Mouse (Mus musculus) cerebellum, adult (tissue): Measurements from ENCODE around the gene Pcdh9.
"Not testable (repeated sequence)": the region's sequence is repeated elsewhere in the genome, so short reads cannot be mapped to it uniquely, and the experiment has no call there.

ENCODE experiments used
- ATAC-seq: cut with Nextera tagmentation; 2 replicates; pipeline ENCODE4 v1.9.2; 2017; ENCODE audit warnings: mild to moderate bottlenecking, moderate library complexity, mixed read lengths; ENCODE audit not compliant: insufficient number of reproducible peaks, low FRiP score, low TSS enrichment

The Pcdh9 gene

GRCm38 (mm10) chr14:93240263-93240662, 650.2 kb downstream of the Pcdh9 start:
- ATAC-seq, result no peak

DNA sequence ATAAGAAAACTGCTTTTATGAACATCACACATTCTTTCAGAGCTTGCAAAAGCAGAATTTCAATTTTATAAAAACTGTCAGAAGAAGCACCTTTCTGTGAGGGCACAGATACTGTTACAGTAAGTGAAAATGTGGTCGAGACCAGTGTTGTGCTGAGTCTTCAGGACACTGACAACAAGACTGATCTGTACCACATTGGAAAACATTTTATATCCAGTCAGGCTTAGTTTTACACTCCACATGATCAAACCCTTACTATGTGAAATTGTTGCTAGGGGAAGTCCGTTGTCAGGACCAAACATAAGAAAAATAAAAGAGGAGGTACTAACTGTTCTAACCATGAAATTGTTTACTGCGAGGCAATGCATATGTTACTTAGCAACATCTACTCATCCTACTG, 656.1 kb downstream of the Pcdh9 start:
- no peak for ATAC-seq

DNA sequence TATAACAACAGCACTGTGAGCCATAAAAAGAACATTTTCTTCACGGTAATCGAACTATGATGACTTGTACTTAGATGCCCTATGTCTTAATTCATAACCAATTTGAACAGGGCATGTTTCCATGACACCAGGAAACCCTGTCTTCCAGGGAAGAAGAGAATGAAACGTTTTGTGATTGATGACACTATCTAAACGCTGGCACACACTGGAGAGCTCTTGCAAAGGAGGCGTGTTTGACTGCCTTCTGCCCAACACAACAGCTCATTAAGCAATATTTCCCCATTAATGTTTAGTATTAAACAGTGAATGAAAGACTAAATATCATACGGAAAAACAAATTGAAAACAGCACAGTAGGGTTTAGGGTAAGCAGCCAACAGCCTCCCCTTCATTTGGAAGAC, 656.9 kb downstream of the Pcdh9 start:
- ATAC-seq, result no peak

- ATAC-seq, result not testable (repeated sequence)
Observed at GRCm38 (mm10) chr14:93214846-93215245, 675.6 kb downstream of the Pcdh9 start.

DNA sequence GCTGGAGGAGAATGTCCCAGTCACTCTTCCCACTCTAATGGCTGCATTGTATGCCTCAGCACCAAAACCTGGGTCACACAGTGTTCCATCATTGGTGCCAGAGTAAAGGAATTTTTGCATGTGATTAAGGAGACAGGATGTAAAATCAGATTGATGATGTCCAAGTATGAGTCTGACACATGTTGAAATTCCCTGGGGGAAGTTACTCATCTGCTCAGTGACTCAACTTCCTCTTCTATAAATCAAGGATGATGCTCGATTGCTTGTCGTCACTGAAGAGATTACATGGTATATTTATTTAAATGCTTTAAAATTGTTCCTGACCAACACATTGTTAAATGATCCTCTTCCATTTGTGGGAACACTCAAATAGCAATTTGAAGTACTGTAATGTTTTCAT, 690.7 kb downstream of the Pcdh9 start:
- ATAC-seq, result no peak

DNA sequence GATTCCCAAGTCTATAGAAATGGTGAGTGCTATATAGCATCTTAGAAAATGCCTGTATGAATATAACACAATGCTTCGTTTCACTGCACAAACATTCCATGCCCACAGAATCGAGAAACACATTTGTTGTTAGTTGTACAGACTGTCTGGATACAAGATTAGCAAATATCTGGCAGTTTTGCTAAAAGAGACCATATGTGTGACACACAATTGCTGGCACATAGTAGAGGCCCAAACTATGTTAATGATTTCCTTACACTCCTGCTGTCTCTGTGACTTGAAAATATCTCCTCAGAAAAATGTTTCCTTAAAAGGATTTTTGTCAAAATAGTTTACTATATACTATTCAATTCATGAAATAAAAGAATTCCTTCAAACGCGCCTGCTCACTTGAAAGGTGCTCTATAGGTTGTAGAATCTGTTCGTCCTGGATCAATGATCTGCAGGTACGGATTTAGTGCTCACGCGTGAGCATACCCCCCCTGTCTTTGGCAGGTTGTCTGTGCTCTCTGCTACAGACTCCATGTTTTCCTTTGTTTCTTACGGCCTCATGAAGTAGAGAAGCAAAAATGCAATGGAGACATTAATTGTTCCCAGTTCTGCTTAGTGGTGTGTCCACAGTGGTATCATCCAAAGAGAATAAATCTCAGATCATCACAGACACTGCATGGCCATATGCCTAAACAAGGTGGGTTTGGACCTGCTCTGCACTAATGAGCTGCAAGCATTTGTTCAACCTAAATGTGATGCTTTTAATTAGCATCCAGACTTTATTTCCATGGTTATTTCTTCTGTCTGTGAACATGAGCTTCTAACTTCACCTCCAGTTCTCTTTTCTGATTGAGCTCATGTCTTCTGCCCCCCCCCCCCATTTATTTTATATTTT, 707.6 kb downstream of the Pcdh9 start:
- no peak for ATAC-seq

DNA sequence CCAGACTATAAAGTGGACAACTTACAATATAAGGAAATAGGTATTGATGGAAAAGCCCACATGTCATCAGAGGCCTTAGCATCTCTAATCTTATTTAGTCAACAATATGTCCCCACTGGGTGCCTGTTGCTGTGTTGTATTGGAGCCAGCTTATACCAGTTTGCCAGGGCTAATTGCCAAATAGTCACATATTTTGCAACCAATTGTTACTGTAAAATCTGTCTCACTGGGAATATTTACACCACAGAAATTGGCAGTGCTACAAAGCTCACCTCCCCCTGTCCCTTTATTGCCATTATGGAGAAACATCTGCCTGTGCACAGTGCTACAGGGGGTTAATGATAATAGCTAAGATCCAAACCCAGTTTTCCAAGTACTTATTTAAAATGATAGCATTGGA, 721.3 kb downstream of the Pcdh9 start:
- ATAC-seq, result no peak

GRCm38 (mm10) chr14:93168367-93168766, 722.1 kb downstream of the Pcdh9 start:
- no peak for ATAC-seq

- ATAC-seq, result no peak
Observed at GRCm38 (mm10) chr14:93143414-93143813, 747.1 kb downstream of the Pcdh9 start.

DNA sequence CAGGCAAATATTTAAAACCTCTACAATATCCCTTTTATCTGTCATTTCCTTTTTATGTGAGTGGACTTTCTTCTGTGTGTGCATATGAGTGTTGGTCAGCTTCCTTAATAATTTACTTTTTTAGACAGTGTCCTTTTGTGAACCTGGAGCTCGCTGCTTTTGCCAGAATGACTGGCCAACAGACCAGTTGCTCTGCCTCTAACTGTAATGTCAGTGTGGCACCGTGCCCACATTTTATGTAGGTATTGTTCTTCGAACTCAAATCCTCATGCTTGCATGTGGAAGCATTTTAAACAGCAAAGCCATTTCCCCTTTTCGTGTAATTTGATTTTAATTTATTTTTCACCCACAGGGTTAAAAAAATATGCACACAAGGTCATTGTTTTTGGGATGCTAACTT, 748.4 kb downstream of the Pcdh9 start:
- ATAC-seq, result no peak

- ATAC-seq, result no peak
Observed at GRCm38 (mm10) chr14:93126993-93127392, 763.5 kb downstream of the Pcdh9 start.

DNA sequence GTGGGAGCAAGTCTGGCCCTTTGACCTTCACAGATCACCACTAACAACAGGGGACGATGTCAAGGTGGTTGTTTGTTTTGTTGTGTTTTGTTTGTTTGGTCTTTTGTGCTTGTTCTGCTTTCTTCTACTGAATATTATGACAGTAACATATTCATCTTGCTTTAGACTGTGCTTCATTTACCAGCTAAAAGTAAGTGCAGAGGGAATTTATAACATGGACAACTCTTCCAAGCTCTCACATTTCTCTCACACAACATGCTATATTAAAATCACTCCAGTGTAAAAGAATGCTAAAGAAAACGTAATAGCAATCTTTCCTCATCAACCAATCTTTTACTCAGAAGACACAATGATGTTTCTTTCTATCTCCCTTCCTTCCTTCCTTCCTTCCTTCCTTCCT, 787.7 kb downstream of the Pcdh9 start:
- ATAC-seq, result no peak

GRCm38 (mm10) chr14:93095081-93095480, 795.4 kb downstream of the Pcdh9 start:
- no peak for ATAC-seq

DNA sequence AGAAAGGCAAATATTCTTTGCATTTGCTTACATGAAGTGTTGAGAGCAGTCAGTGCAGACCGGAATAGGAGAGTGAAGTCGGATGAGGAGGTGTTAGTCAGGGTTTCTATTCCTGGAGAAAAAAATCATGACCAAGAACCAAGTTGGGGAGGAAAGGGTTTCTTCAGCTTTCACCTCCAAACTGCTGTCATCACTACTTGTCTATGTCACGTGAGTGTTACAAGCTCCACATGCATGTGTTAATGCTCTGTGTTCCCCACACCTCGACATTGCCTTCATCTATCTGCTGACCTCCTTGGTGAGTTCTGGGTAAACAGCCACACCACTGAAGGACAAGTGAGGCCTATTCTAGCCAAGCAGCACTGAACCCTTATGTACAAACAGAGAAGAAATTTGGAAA, 797.7 kb downstream of the Pcdh9 start:
- ATAC-seq, result no peak

GRCm38 (mm10) chr14:93085646-93086045, 804.8 kb downstream of the Pcdh9 start:
- no peak for ATAC-seq

- ATAC-seq, result no peak
Observed at GRCm38 (mm10) chr14:93083140-93083539, 807.3 kb downstream of the Pcdh9 start.

DNA sequence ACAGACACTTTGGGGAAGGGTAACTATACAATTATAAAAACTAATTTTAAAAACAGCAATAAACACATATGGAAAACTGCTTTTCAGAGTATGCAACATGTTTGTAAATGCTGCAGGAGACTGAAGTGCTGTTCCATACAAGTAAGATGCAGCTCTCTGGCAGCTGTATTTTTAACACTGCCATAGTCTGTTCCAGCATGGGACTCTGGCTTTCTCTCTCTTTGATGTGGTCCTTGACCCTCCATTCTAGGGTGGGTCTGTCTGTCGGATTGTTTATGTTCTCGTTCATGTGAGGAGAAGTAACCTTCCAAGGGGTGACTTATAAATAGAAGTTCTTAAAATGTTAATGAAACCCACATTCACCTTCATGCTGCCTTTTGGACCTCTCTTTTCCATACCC, 809.6 kb downstream of the Pcdh9 start:
- no peak for ATAC-seq

- no peak for ATAC-seq
Observed at GRCm38 (mm10) chr14:93075761-93076160, 814.7 kb downstream of the Pcdh9 start.

GRCm38 (mm10) chr14:93072346-93072745, 818.1 kb downstream of the Pcdh9 start:
- no peak for ATAC-seq

DNA sequence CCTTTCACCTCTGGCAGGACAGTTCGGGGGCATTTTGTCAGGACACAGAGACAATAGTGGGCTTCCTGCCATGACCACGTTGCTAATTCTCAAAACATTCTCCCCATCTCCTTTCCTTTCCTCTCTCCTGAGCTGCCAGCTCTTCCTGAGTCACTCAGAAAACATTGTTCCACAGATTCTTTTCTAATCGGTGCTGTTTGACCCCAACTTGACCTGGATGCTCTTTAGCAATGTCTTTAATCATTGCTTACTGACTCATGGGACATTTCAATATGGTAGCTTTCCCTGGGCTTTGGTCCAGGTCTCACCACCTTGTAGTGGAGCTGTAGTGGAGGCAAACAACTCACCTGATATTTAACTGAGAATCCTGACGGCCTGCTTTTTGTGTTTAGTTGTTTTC, 820.3 kb downstream of the Pcdh9 start:
- ATAC-seq, result no peak

- ATAC-seq, result peak; percentile 84
Observed at GRCm38 (mm10) chr14:93067411-93068336, 822.8 kb downstream of the Pcdh9 start.
